Mouse (Mus musculus) adrenal gland, postnatal 4 days (tissue): Measurements from ENCODE around the gene Ankrd16. TPM values are rescaled to one million over a fixed set of nuclear protein-coding genes. Genes with fewer than 3 reads are reported as not detected.

Experiments used
- total RNA-seq, 2 experiments: library from RNA; stranded (reverse); gene quantifications; 2 replicates each; pipeline ENCODE4 v1.2.3; 2021

Ankrd16 gene
- total RNA-seq, 2 experiments from 2014 or later = 91.5 to 94.8 TPM

Other genes starting within 250 kb of the Ankrd16 start
- gene Pfkfb3, start 223.8 kb upstream of the Ankrd16 start, total RNA-seq = 10 to 100 TPM; 37.2 to 38.1 TPM
- 100 to 1,000 TPM; 136 to 154 TPM for gene Rbm17, start 173.7 kb upstream of the Ankrd16 start, total RNA-seq
- gene Gm17490, start 151.6 kb upstream of the Ankrd16 start, total RNA-seq = not detected
- gene Il2ra, start 135.1 kb upstream of the Ankrd16 start, total RNA-seq = under 1 TPM; 0.14 TPM
- 10 to 100 TPM; 12.1 to 17.7 TPM for gene Il15ra, start 72.6 kb upstream of the Ankrd16 start, total RNA-seq
- 100 to 1,000 TPM; 103 to 109 TPM for gene Fbh1, start 294 bp upstream of the Ankrd16 start, total RNA-seq